26 mouse cellular contexts compared by ENCODE assay signal in the genomic region with DNA sequence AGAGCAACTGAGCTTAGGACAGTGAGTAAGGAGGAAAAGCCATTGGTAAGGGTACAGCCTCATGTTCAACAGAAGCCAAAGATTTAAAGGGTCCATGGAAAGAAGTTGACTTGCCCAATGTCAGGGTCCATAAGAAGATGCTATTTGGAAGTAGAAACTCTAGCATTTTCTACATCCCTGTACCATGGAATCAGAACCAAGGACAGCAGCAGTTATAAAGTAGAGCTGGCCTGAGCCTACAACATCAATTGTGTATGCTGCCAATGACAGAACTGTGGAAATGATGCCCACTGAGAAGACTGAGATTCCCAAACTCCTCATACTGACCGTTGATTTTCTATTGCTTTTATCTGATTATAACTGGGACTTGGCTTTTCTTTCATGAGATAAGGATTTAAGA.
DNase-seq lines count a peak whose midpoint lies in the region; ATAC-seq and TF ChIP-seq lines count a peak whose summit lies in the region.
"Had no signal": no experiment of that assay in that cellular context is flagged by ENCODE, and none has a peak within 500 bp of the region (broad histone marks: within the 10 kb centered on the region; RNA-seq: fewer than 3 reads in every experiment).

No protein-coding gene starts in this region.

- H3K4me1 ChIP-seq in kidney, postnatal 0 days (replicated peaks; ENCODE audit: insufficient read depth, low read length): no peaks in the 10 kb centered on the region
- peaks cover 8 to 9% of the 10 kb centered on the region in 2 experiments for H3K4me1 ChIP-seq in MEL (ENCODE audit: control insufficient read depth in 1 of 2, insufficient read depth in 2 of 2, low read length in 2 of 2)
- H3K4me1 ChIP-seq: embryonic facial prominence, embryonic 15.5 days; forebrain, embryonic 10.5 days; heart, embryonic 15.5 days had no signal

- H3K36me3 ChIP-seq in kidney, postnatal 0 days (ENCODE audit: insufficient read depth, low read length): no peaks in the 10 kb centered on the region
- peaks cover 0 to 12% of the 10 kb centered on the region in 2 experiments; a peak in 2 of 4 replicates for H3K36me3 ChIP-seq in MEL (ENCODE audit: control insufficient read depth in 1 of 2, insufficient read depth in 2 of 2, low read length in 2 of 2)
- H3K36me3 ChIP-seq: embryonic facial prominence, embryonic 15.5 days; forebrain, embryonic 10.5 days; G1E; heart, embryonic 15.5 days had no signal

- no peak overlapping the region for H3K4me3 ChIP-seq in kidney, postnatal 0 days (replicated peaks; ENCODE audit: low read depth, low read length)
- no peak overlapping the region for H3K4me3 ChIP-seq in MEL (ENCODE audit: control insufficient read depth in 1 of 2, insufficient read depth in 1 of 2, low read depth in 2 of 2, low read length in 2 of 2)
- no peak overlapping the region for H3K4me3 ChIP-seq in left cerebral cortex, adult 2 months
- H3K4me3 ChIP-seq: embryonic facial prominence, embryonic 15.5 days; erythroblast, embryonic 14.5 days; forebrain, embryonic 10.5 days; heart, embryonic 15.5 days had no signal

- peak; percentile 21 for DNase-seq in kidney, postnatal 0 days (ENCODE audit: low spot score)
- DNase-seq in kidney, adult 8-10 months: no peak
- DNase-seq in MEL (ENCODE audit: low read depth, low spot score) (peak; percentile 58), R1 (ENCODE audit: low read depth, low spot score) (peak; percentile 6)
- DNase-seq in forelimb bud, embryonic 11.5 days (ENCODE audit: low read depth, low spot score): peak; percentile 7
- DNase-seq in left cerebral cortex, adult 2 months (ENCODE audit: extremely low spot score in 1 of 2, low spot score in 2 of 2): no peak
- no peak for DNase-seq in cerebellum, adult 8-10 months
- no peak for DNase-seq in adrenal gland, adult 18-20 months (ENCODE audit: low spot score in 2 of 2)
- DNase-seq: adrenal gland, adult 8-10 months; adrenal gland, postnatal 36 days; B cell, adult 2 months; cerebellum, adult 2 months; cerebellum, postnatal 25 days; gastrocnemius, postnatal 36 days; heart, postnatal 14 days had no signal

- intact Hi-C loops in left cerebral cortex, adult 2 months (cut with DNase I): no loop called here

- TF ChIP-seq CTCF in kidney, postnatal 0 days (IDR thresholded peaks at IDR 0.05; ENCODE audit: low read depth): no peak
- TF ChIP-seq CTCF in MEL (IDR thresholded peaks at IDR 0.05 in 2 of 3, conservative IDR thresholded peaks at IDR 0.05 in 1 of 3; ENCODE audit: control insufficient read depth in 1 of 3, insufficient read depth in 1 of 3, low read depth in 2 of 3, low read length in 3 of 3, poor library complexity in 1 of 3, severe bottlenecking in 1 of 3): no peak
- no peak for TF ChIP-seq CTCF in left cerebral cortex, adult 2 months (IDR thresholded peaks at IDR 0.05)

- no peak overlapping the region for H3K4me2 ChIP-seq in kidney, postnatal 0 days (ENCODE audit: low read length)
- H3K4me2 ChIP-seq: embryonic facial prominence, embryonic 15.5 days; heart, embryonic 11.5 days; heart, embryonic 15.5 days; hindbrain, embryonic 14.5 days had no signal

- no peak for TF ChIP-seq EP300 in MEL (IDR thresholded peaks at IDR 0.05; ENCODE audit: low read depth in 1 of 2, low read length in 2 of 2)

- WGBS in kidney, postnatal 0 days: 90% methylated on average over 1 of the region's 1 CpGs

- no peaks in the 10 kb centered on the region for H3K79me2 ChIP-seq in MEL (ENCODE audit: control insufficient read depth, insufficient read depth, low read length, poor library complexity)

- TF ChIP-seq POLR2A in MEL (IDR thresholded peaks at IDR 0.05; ENCODE audit: control insufficient read depth in 1 of 2, insufficient read depth in 1 of 2, low read depth in 1 of 2, low read length in 2 of 2, poor library complexity in 1 of 2): no peak

- H3K27ac ChIP-seq in kidney, postnatal 0 days: no peak overlapping the region
- no peak overlapping the region for H3K27ac ChIP-seq in MEL (ENCODE audit: control insufficient read depth, low read depth, low read length)
- no peak overlapping the region for H3K27ac ChIP-seq in left cerebral cortex, adult 2 months
- H3K27ac ChIP-seq: embryonic facial prominence, embryonic 15.5 days; forebrain, embryonic 10.5 days; heart, embryonic 15.5 days; hindbrain, embryonic 14.5 days had no signal

- no peak for ATAC-seq in kidney, postnatal 0 days (replicated peaks; ENCODE audit: low FRiP score, low read depth)
- ATAC-seq: CD4-positive, CD25-positive, alpha-beta regulatory T cell, adult 4 months; forebrain, embryonic 14.5 days; intestine, embryonic 16.5 days; Patski had no signal

- H3K27me3 ChIP-seq in kidney, postnatal 0 days (ENCODE audit: insufficient read depth, low read length): no peaks in the 10 kb centered on the region
- no peaks in the 10 kb centered on the region for H3K27me3 ChIP-seq in MEL (ENCODE audit: control insufficient read depth in 1 of 2, insufficient read depth in 2 of 2, low read length in 2 of 2)
- H3K27me3 ChIP-seq: embryonic facial prominence, embryonic 15.5 days; heart, embryonic 15.5 days; Patski had no signal

- TF ChIP-seq RAD21 in MEL (IDR thresholded peaks at IDR 0.05; ENCODE audit: low read depth, low read length): no peak

- H3K9ac ChIP-seq in kidney, postnatal 0 days (ENCODE audit: low read depth, low read length): no peak overlapping the region
- H3K9ac ChIP-seq in MEL (ENCODE audit: control insufficient read depth, low read depth, low read length, poor library complexity, severe bottlenecking): no peak overlapping the region
- H3K9ac ChIP-seq: embryonic facial prominence, embryonic 15.5 days; heart, embryonic 15.5 days; hindbrain, embryonic 14.5 days had no signal

- H3K9me3 ChIP-seq in kidney, postnatal 0 days (replicated peaks; ENCODE audit: low read length): no peaks in the 10 kb centered on the region
- no peaks in the 10 kb centered on the region for H3K9me3 ChIP-seq in MEL (replicated peaks; ENCODE audit: insufficient read depth, low read length)
- H3K9me3 ChIP-seq: embryonic facial prominence, embryonic 15.5 days; forebrain, embryonic 10.5 days; G1E; heart, embryonic 15.5 days had no signal

TF ChIP-seq in MEL, 35 proteins besides CTCF, POLR2A, EP300 and RAD21:
- TF ChIP-seq TCF12 (IDR thresholded peaks at IDR 0.05; ENCODE audit: low read depth, low read length): no peak
- 0 out of 2 replicates have a peak, but pooled peaks have one; percentile 20 for TF ChIP-seq SIN3A (IDR thresholded peaks at IDR 0.05; ENCODE audit: low read length)

Comparison
In these comparisons a context has a peak if more than half of its experiments do, and no peak if none do; other contexts are left out.
1. DNase-seq: peak in kidney, postnatal 0 days (single experiment), MEL (single experiment), R1 (single experiment) and forelimb bud, embryonic 11.5 days (single experiment); none in kidney, adult 8-10 months (0 of 2), left cerebral cortex, adult 2 months (0 of 2), cerebellum, adult 8-10 months (single experiment) and adrenal gland, adult 18-20 months (0 of 2).